Comparison of ENCODE assay signal across 10 mouse cellular contexts in the genomic region with DNA sequence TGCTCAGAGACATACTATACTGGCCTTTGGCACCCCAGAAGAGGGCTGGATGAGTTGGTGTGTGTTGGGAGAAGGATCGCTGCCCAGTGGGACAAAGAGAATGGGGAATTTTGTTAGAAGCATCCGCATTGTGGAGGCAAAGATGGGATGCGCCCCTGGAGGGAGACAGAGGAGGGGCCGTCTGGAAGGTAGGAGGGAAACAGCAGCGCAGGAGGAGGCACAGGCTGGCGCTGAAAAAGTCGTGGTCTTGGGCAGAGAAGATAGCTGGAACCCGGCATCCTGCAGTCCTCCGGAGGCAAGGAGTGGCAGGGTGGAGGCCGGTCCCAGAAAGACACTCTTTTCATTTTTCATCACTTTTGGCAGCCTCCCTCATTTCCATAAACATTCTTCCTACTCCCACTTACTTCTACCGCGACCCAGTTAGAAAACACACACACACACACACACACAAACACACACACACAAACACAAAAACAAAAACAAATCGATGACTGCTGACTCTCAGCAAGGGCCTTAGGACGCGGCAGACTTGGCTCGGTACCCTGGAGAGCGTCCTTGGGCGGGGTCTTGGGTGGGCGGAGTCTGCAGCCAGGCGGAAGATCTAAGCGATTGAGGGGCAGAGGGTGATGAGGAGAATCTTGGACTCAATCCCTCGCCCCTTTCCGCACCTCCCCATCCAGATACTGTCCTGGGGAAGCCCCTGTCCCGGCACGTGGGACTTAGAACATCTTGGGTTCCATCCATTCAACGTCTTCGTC. TPM values are rescaled to one million over a fixed set of nuclear protein-coding genes. Genes with fewer than 3 reads are reported as not detected.
A peak's percentile ranks its signal among the peaks of the same experiment; 100 is the strongest.
DNase-seq lines count a peak whose midpoint lies in the region; ATAC-seq and TF ChIP-seq lines count a peak whose summit lies in the region.
"Had no signal": no experiment of that assay in that cellular context is flagged by ENCODE, and none has a peak within 500 bp of the region (broad histone marks: within the 10 kb centered on the region; RNA-seq: fewer than 3 reads in every experiment).

No protein-coding gene starts in this region.

- no peaks in the 10 kb centered on the region for H3K36me3 ChIP-seq in kidney, postnatal 0 days (ENCODE audit: insufficient read depth, low read length)
- no peaks in the 10 kb centered on the region for H3K36me3 ChIP-seq in hindbrain, postnatal 0 days (ENCODE audit: insufficient read depth, low read length)
- H3K36me3 ChIP-seq: heart, embryonic 15.5 days had no signal

- H3K9me3 ChIP-seq in kidney, postnatal 0 days (replicated peaks; ENCODE audit: low read length): no peaks in the 10 kb centered on the region
- H3K9me3 ChIP-seq in hindbrain, postnatal 0 days (ENCODE audit: low read length): no peaks in the 10 kb centered on the region
- H3K9me3 ChIP-seq: heart, embryonic 15.5 days had no signal

- DNase-seq in kidney, postnatal 0 days (ENCODE audit: low spot score): peak; percentile 54
- DNase-seq in kidney, adult 9 months: no peak
- peak; percentile 62 to 65 for DNase-seq in B cell, adult 2 months
- peak; percentile 47 for DNase-seq in embryo, embryonic 9.5 days (ENCODE audit: extremely low spot score)
- no peak for DNase-seq in hindbrain, postnatal 0 days (ENCODE audit: low spot score)
- no peak for DNase-seq in cerebellum, postnatal 25 days
- DNase-seq in layer of hippocampus, adult 9-10 months (ENCODE audit: low spot score): no peak
- DNase-seq in lung, adult 2 months: no peak
- DNase-seq: right cerebral cortex, postnatal 4 days had no signal

- TF ChIP-seq CTCF in kidney, postnatal 0 days (IDR thresholded peaks at IDR 0.05; ENCODE audit: low read depth): no peak
- peak; percentile 8; the same call in 1 of the 2 replicates for TF ChIP-seq CTCF in hindbrain, postnatal 0 days (IDR thresholded peaks at IDR 0.05; ENCODE audit: low read depth)
- TF ChIP-seq CTCF in lung, adult 2 months (IDR thresholded peaks at IDR 0.05; ENCODE audit: insufficient read depth, low read length): no peak

- H3K9ac ChIP-seq in kidney, postnatal 0 days (ENCODE audit: low read depth, low read length): no peak overlapping the region
- no peak overlapping the region for H3K9ac ChIP-seq in hindbrain, postnatal 0 days (replicated peaks; ENCODE audit: low read length)
- H3K9ac ChIP-seq: heart, embryonic 15.5 days had no signal

- no peak overlapping the region for H3K27ac ChIP-seq in kidney, postnatal 0 days
- H3K27ac ChIP-seq in hindbrain, postnatal 0 days: no peak overlapping the region
- H3K27ac ChIP-seq: heart, embryonic 15.5 days had no signal

- peaks cover 6% of the 10 kb centered on the region; the same call in 1 of the 2 replicates for H3K4me1 ChIP-seq in kidney, postnatal 0 days (replicated peaks; ENCODE audit: insufficient read depth, low read length)
- H3K4me1 ChIP-seq in hindbrain, postnatal 0 days (ENCODE audit: insufficient read depth, low read length): peaks cover 19% of the 10 kb centered on the region
- no peaks in the 10 kb centered on the region for H3K4me1 ChIP-seq in lung, adult 2 months (ENCODE audit: control insufficient read depth, insufficient read depth, low read length)

- H3K4me2 ChIP-seq in kidney, postnatal 0 days (ENCODE audit: low read length): no peak overlapping the region
- H3K4me2 ChIP-seq in hindbrain, postnatal 0 days (ENCODE audit: low read depth, low read length): peak overlapping the region; percentile 23; the same call in 1 of the 2 replicates
- H3K4me2 ChIP-seq: heart, embryonic 15.5 days had no signal

- no peak overlapping the region for H3K4me3 ChIP-seq in kidney, postnatal 0 days (replicated peaks; ENCODE audit: low read depth, low read length)
- no peak overlapping the region for H3K4me3 ChIP-seq in hindbrain, postnatal 0 days (ENCODE audit: low read length)
- no peak overlapping the region for H3K4me3 ChIP-seq in lung, adult 2 months (replicated peaks; ENCODE audit: extremely low read depth, low read depth, low read length)
- H3K4me3 ChIP-seq: heart, embryonic 15.5 days had no signal

- 4% methylated on average over 27 of the region's 27 CpGs for whole genome bisulfite sequencing in kidney, postnatal 0 days
- 5% methylated on average over 27 of the region's 27 CpGs for WGBS in hindbrain, postnatal 0 days
- 5% methylated on average over 27 of the region's 27 CpGs for WGBS in lung, adult 2 months

- no peak for ATAC-seq in kidney, postnatal 0 days (replicated peaks; ENCODE audit: low FRiP score, low read depth)
- ATAC-seq in hindbrain, postnatal 0 days: no peak

- no peaks in the 10 kb centered on the region for H3K27me3 ChIP-seq in kidney, postnatal 0 days (ENCODE audit: insufficient read depth, low read length)
- no peaks in the 10 kb centered on the region for H3K27me3 ChIP-seq in hindbrain, postnatal 0 days (ENCODE audit: insufficient read depth, low read length)

- no peak for TF ChIP-seq POLR2A in lung, adult 2 months (IDR thresholded peaks at IDR 0.05; ENCODE audit: borderline replicate concordance, extremely low read depth, low read depth, low read length)

RNA-seq across cellular contexts. Expression of gene Pde2a, which starts 2.3 kb away (rescaled TPM):
- polyA plus RNA-seq in kidney, postnatal 0 days (2015; fragmentation: Nextera tagmentation; extraction: Ambion mirVana): 21.0 and 22.1 TPM in 2 replicates
- 54.4 and 55.8 TPM in 2 replicates for total RNA-seq in hindbrain, postnatal 0 days (2014; rRNA removed)
- 26.7 and 27.1 TPM in 2 replicates for polyA plus RNA-seq in hindbrain, postnatal 0 days (2015; fragmentation: Nextera tagmentation; extraction: Ambion mirVana)
- 8.7 and 9.3 TPM in 2 replicates for polyA plus RNA-seq in lung, adult 2 months (2012; rRNA removed)

RNA-seq across cellular contexts. Expression of gene Gm45837, which starts 8.5 kb away (rescaled TPM):
- 4.5 and 5.3 TPM in 2 replicates for polyA plus RNA-seq in kidney, postnatal 0 days (2015; fragmentation: Nextera tagmentation; extraction: Ambion mirVana)
- not detected in 2 replicates for total RNA-seq in hindbrain, postnatal 0 days (2014; rRNA removed)
- not detected in 2 replicates for polyA plus RNA-seq in hindbrain, postnatal 0 days (2015; fragmentation: Nextera tagmentation; extraction: Ambion mirVana)
- 0.68 and 1.7 TPM in 2 replicates for polyA plus RNA-seq in lung, adult 2 months (2012; rRNA removed)
- polyA plus RNA-seq: heart, embryonic 15.5 days had no signal

Comparison
In these comparisons a context has a peak if more than half of its experiments do, and no peak if none do; other contexts are left out.
1. DNase-seq: peak in kidney, postnatal 0 days (single experiment), B cell, adult 2 months (2 of 2) and embryo, embryonic 9.5 days (single experiment); none in kidney, adult 9 months (single experiment), hindbrain, postnatal 0 days (single experiment), cerebellum, postnatal 25 days (0 of 2), layer of hippocampus, adult 9-10 months (single experiment) and lung, adult 2 months (single experiment).